Comparison of ENCODE assay signal across 26 mouse cellular contexts in genomic region chr19:3695006-3695405, GRCm38 (mm10). TPM values are rescaled to one million over a fixed set of nuclear protein-coding genes. Genes with fewer than 3 reads are reported as not detected.
DNase-seq lines count a peak whose midpoint lies in the region; ATAC-seq and TF ChIP-seq lines count a peak whose summit lies in the region.
"Had no signal": no experiment of that assay in that cellular context is flagged by ENCODE, and none has a peak within 500 bp of the region (broad histone marks: within the 10 kb centered on the region; RNA-seq: fewer than 3 reads in every experiment).

No protein-coding gene starts in this region.

- ATAC-seq in liver, embryonic 12.5 days = no peak
- peak; percentile 43 for ATAC-seq in lung, embryonic 16.5 days (ENCODE audit: low read depth)
- ATAC-seq in hindbrain, embryonic 11.5 days (ENCODE audit: low FRiP score) = no peak
- ATAC-seq: activated CD4-positive, CD25-positive, alpha-beta regulatory T cell, adult 4 months; forebrain, embryonic 15.5 days had no signal

- peaks cover 26% of the 10 kb centered on the region for H3K4me1 ChIP-seq in liver, adult 2 months (ENCODE audit: control insufficient read depth, insufficient read depth, low read length)
- H3K4me1 ChIP-seq in liver, embryonic 12.5 days = peaks cover 2% of the 10 kb centered on the region; the same call in 1 of the 2 replicates
- no peaks in the 10 kb centered on the region for H3K4me1 ChIP-seq in lung, embryonic 16.5 days (replicated peaks; ENCODE audit: control insufficient read depth, insufficient read depth, low read length)
- no peaks in the 10 kb centered on the region for H3K4me1 ChIP-seq in hindbrain, embryonic 11.5 days (replicated peaks; ENCODE audit: control insufficient read depth, insufficient read depth, low read length)
- H3K4me1 ChIP-seq: embryonic facial prominence, embryonic 10.5 days; embryonic facial prominence, embryonic 13.5 days; forebrain, embryonic 12.5 days; forebrain, embryonic 15.5 days; heart, embryonic 13.5 days; hindbrain, embryonic 12.5 days; hindbrain, embryonic 15.5 days had no signal

- H3K9me3 ChIP-seq in liver, embryonic 12.5 days (replicated peaks) = no peaks in the 10 kb centered on the region
- H3K9me3 ChIP-seq in lung, embryonic 16.5 days (ENCODE audit: control insufficient read depth, low read length) = no peaks in the 10 kb centered on the region
- H3K9me3 ChIP-seq in hindbrain, embryonic 11.5 days (ENCODE audit: control insufficient read depth, low read length) = no peaks in the 10 kb centered on the region
- H3K9me3 ChIP-seq: embryonic facial prominence, embryonic 10.5 days; embryonic facial prominence, embryonic 13.5 days; forebrain, embryonic 12.5 days; forebrain, embryonic 15.5 days; heart, embryonic 13.5 days; hindbrain, embryonic 12.5 days; hindbrain, embryonic 15.5 days had no signal

- no peak for TF ChIP-seq POLR2A in liver, adult 2 months (IDR thresholded peaks at IDR 0.05; ENCODE audit: extremely low read depth, insufficient read depth, low read length)

- H3K27me3 ChIP-seq in liver, adult 2 months (ENCODE audit: control insufficient read depth, insufficient read depth, low read length) = no peaks in the 10 kb centered on the region
- H3K27me3 ChIP-seq in liver, embryonic 12.5 days (replicated peaks) = no peaks in the 10 kb centered on the region
- H3K27me3 ChIP-seq in lung, embryonic 16.5 days (ENCODE audit: control insufficient read depth, insufficient read depth, low read depth, low read length) = no peaks in the 10 kb centered on the region
- H3K27me3 ChIP-seq in hindbrain, embryonic 11.5 days (ENCODE audit: control insufficient read depth, insufficient read depth, low read length) = no peaks in the 10 kb centered on the region
- H3K27me3 ChIP-seq: embryonic facial prominence, embryonic 13.5 days; forebrain, embryonic 12.5 days; forebrain, embryonic 15.5 days; heart, embryonic 13.5 days; hindbrain, embryonic 12.5 days; hindbrain, embryonic 15.5 days had no signal

- no peaks in the 10 kb centered on the region for H3K36me3 ChIP-seq in liver, adult 2 months (ENCODE audit: control insufficient read depth, insufficient read depth, low read length)
- H3K36me3 ChIP-seq in liver, embryonic 12.5 days = no peaks in the 10 kb centered on the region
- H3K36me3 ChIP-seq in lung, embryonic 16.5 days (ENCODE audit: control insufficient read depth, insufficient read depth, low read length) = no peaks in the 10 kb centered on the region
- H3K36me3 ChIP-seq in hindbrain, embryonic 11.5 days (ENCODE audit: control insufficient read depth, insufficient read depth, low read length) = no peaks in the 10 kb centered on the region
- H3K36me3 ChIP-seq: embryonic facial prominence, embryonic 10.5 days; embryonic facial prominence, embryonic 13.5 days; forebrain, embryonic 12.5 days; forebrain, embryonic 15.5 days; heart, embryonic 13.5 days; hindbrain, embryonic 12.5 days; hindbrain, embryonic 15.5 days had no signal

- WGBS in liver, adult 2 months = 20% methylated on average over 3 of the region's 3 CpGs
- WGBS in liver, embryonic 12.5 days (ENCODE audit: insufficient replicate concordance) = 83% methylated on average over 3 of the region's 3 CpGs
- 38% methylated on average over 3 of the region's 3 CpGs for WGBS in lung, embryonic 16.5 days
- WGBS in hindbrain, embryonic 11.5 days = 89% methylated on average over 3 of the region's 3 CpGs

- H3K4me3 ChIP-seq in liver, adult 2 months (ENCODE audit: insufficient read depth, low read depth, low read length) = no peak overlapping the region
- H3K4me3 ChIP-seq in liver, embryonic 12.5 days = no peak overlapping the region
- no peak overlapping the region for H3K4me3 ChIP-seq in lung, embryonic 16.5 days (ENCODE audit: low read length)
- H3K4me3 ChIP-seq in hindbrain, embryonic 11.5 days (ENCODE audit: low read depth, low read length) = no peak overlapping the region
- H3K4me3 ChIP-seq: embryonic facial prominence, embryonic 10.5 days; embryonic facial prominence, embryonic 13.5 days; erythroblast, embryonic 14.5 days; forebrain, embryonic 12.5 days; forebrain, embryonic 15.5 days; heart, embryonic 13.5 days; hindbrain, embryonic 12.5 days; hindbrain, embryonic 15.5 days had no signal

- H3K79me2 ChIP-seq in liver, adult 2 months (ENCODE audit: control insufficient read depth, insufficient read depth, low read length) = no peaks in the 10 kb centered on the region

- no peak for TF ChIP-seq CTCF in liver, adult 2 months (IDR thresholded peaks at IDR 0.05; ENCODE audit: low read depth, low read length)

- DNase-seq in adrenal gland, postnatal 10 days = peak; percentile 42
- DNase-seq in adrenal gland, adult 8-10 months = no peak
- DNase-seq in liver, adult 2 months (ENCODE audit: extremely low read depth, low read depth, low spot score) = peak; percentile 94
- no peak for DNase-seq in lung, postnatal 4 days
- DNase-seq in adipocyte (ENCODE audit: low spot score) = peak; percentile 70
- no peak for DNase-seq in hindbrain, embryonic 11.5 days (ENCODE audit: low spot score)
- DNase-seq: cerebellum, adult 11-12 months; cerebellum, adult 8-10 months; cerebellum, postnatal 10 days; cerebellum, postnatal 36 days; embryo, embryonic 11 days; gastrocnemius, postnatal 25 days; heart, adult 18-20 months; heart, postnatal 14 days; heart, postnatal 4 days had no signal

- H3K27ac ChIP-seq in liver, adult 2 months (replicated peaks; ENCODE audit: insufficient read depth, low read depth, low read length) = peak overlapping the region; percentile 85
- no peak overlapping the region for H3K27ac ChIP-seq in liver, embryonic 12.5 days
- no peak overlapping the region for H3K27ac ChIP-seq in lung, embryonic 16.5 days (ENCODE audit: low read length)
- H3K27ac ChIP-seq in hindbrain, embryonic 11.5 days (ENCODE audit: low read depth, low read length) = no peak overlapping the region
- H3K27ac ChIP-seq: embryonic facial prominence, embryonic 10.5 days; embryonic facial prominence, embryonic 13.5 days; forebrain, embryonic 12.5 days; forebrain, embryonic 15.5 days; heart, embryonic 13.5 days; hindbrain, embryonic 12.5 days; hindbrain, embryonic 15.5 days had no signal

- no peak overlapping the region for H3K4me2 ChIP-seq in liver, embryonic 12.5 days
- H3K4me2 ChIP-seq in lung, embryonic 16.5 days (ENCODE audit: low read depth, low read length) = no peak overlapping the region
- no peak overlapping the region for H3K4me2 ChIP-seq in hindbrain, embryonic 11.5 days (replicated peaks; ENCODE audit: low read depth, low read length)
- H3K4me2 ChIP-seq: embryonic facial prominence, embryonic 13.5 days; forebrain, embryonic 12.5 days; forebrain, embryonic 15.5 days; heart, embryonic 13.5 days; hindbrain, embryonic 12.5 days; hindbrain, embryonic 15.5 days had no signal

- no peak overlapping the region for H3K9ac ChIP-seq in liver, adult 2 months (ENCODE audit: low read depth, low read length)
- H3K9ac ChIP-seq in liver, embryonic 12.5 days = no peak overlapping the region
- H3K9ac ChIP-seq in lung, embryonic 16.5 days (ENCODE audit: low read length) = no peak overlapping the region
- H3K9ac ChIP-seq in hindbrain, embryonic 11.5 days (ENCODE audit: low read depth, low read length) = no peak overlapping the region
- H3K9ac ChIP-seq: embryonic facial prominence, embryonic 13.5 days; forebrain, embryonic 12.5 days; forebrain, embryonic 15.5 days; heart, embryonic 13.5 days; hindbrain, embryonic 12.5 days; hindbrain, embryonic 15.5 days had no signal

RNA-seq across cellular contexts. Expression of gene Lrp5, which starts 8.6 kb away (rescaled TPM):
- total RNA-seq in adrenal gland, postnatal 10 days (2021) = 100 to 1,000 TPM in 1 of 2 experiments, 10 to 100 TPM in 1; 87.0 to 104 TPM
- 100 to 1,000 TPM in 3 of 4 experiments, 10 to 100 TPM in 1; 99.3 to 161 (median 120) TPM for total RNA-seq in adrenal gland, adult 8-10 months (2022)
- total RNA-seq in liver, adult 2 months (2014; rRNA removed) = 14.1 and 23.2 TPM in 2 replicates
- polyA plus RNA-seq in liver, adult 2 months (2012; rRNA removed) = 32.6 and 42.4 TPM in 2 replicates
- 2.7 TPM in 2 replicates for polyA plus RNA-seq in liver, embryonic 12.5 days (2016; fragmentation: Nextera tagmentation; extraction: Ambion mirVana)
- 7.4 and 7.8 TPM in 2 replicates for polyA plus RNA-seq in lung, embryonic 16.5 days (2015; fragmentation: Nextera tagmentation; extraction: Ambion mirVana)
- polyA plus RNA-seq in hindbrain, embryonic 11.5 days (2014; fragmentation: Nextera tagmentation; extraction: Ambion mirVana) = 3.0 and 5.1 TPM in 2 replicates

RNA-seq across cellular contexts. Expression of gene 1810055G02Rik, which starts 13.1 kb away (rescaled TPM):
- total RNA-seq in adrenal gland, postnatal 10 days (2021) = 10 to 100 TPM; 20.9 to 45.9 TPM
- 10 to 100 TPM; 29.1 to 42.7 (median 32.1) TPM for total RNA-seq in adrenal gland, adult 8-10 months (2022)
- total RNA-seq in liver, adult 2 months (2014; rRNA removed) = 10.6 and 20.1 TPM in 2 replicates
- 18.4 and 26.9 TPM in 2 replicates for polyA plus RNA-seq in liver, adult 2 months (2012; rRNA removed)
- 16.4 and 16.5 TPM in 2 replicates for polyA plus RNA-seq in liver, embryonic 12.5 days (2016; fragmentation: Nextera tagmentation; extraction: Ambion mirVana)
- polyA plus RNA-seq in lung, embryonic 16.5 days (2015; fragmentation: Nextera tagmentation; extraction: Ambion mirVana) = 28.3 and 32.4 TPM in 2 replicates
- polyA plus RNA-seq in hindbrain, embryonic 11.5 days (2014; fragmentation: Nextera tagmentation; extraction: Ambion mirVana) = 39.4 and 41.8 TPM in 2 replicates

Comparison
In these comparisons a context has a peak if more than half of its experiments do, and no peak if none do; other contexts are left out.
1. DNase-seq: peak in adrenal gland, postnatal 10 days (single experiment), liver, adult 2 months (single experiment) and adipocyte (single experiment); none in adrenal gland, adult 8-10 months (single experiment), lung, postnatal 4 days (0 of 2) and hindbrain, embryonic 11.5 days (single experiment).